Mouse (Mus musculus): Measurements from ENCODE around the gene Gm28048. TPM values are rescaled to one million over a fixed set of nuclear protein-coding genes. Genes with fewer than 3 reads are reported as not detected.
A peak's percentile ranks its signal among the peaks of the same experiment; 100 is the strongest.

The Gm28048 gene
- polyA plus RNA-seq, 1 experiment from 2014 or later: 6.8 TPM

GRCm38 (mm10) chr11:23008824-23009200 lies 26.9 kb upstream of the Gm28048 start:
- peaks cover 16% of the 10 kb centered on the region for H3K36me3 ChIP-seq
- peak overlapping the region; percentile 83 for H3K9ac ChIP-seq
- H3K4me1 ChIP-seq (replicated peaks): peaks cover 15% of the 10 kb centered on the region
- no peaks in the 10 kb centered on the region for H3K9me3 ChIP-seq (replicated peaks)
- peak overlapping the region; percentile 68 for H3K4me3 ChIP-seq (replicated peaks)
- no peaks in the 10 kb centered on the region for H3K27me3 ChIP-seq
- peak overlapping the region; percentile 90 for H3K4me2 ChIP-seq
- no peak for ATAC-seq (ENCODE audit: low read depth)
- H3K27ac ChIP-seq: no peak overlapping the region
- WGBS (ENCODE audit: insufficient replicate concordance): 23% methylated on average over 4 of the region's 4 CpGs
- no peak for DNase-seq

GRCm38 (mm10) chr11:23008181-23008823 lies 26.4 kb upstream of the Gm28048 start:
- ATAC-seq (ENCODE audit: low read depth) (peak; percentile 82), DNase-seq (peak; percentile 75)
- Histone ChIP-seq H3K9ac (peak overlapping the region; percentile 83), H3K36me3 (peaks cover 21% of the 10 kb centered on the region), H3K27me3 (no peaks in the 10 kb centered on the region), H3K9me3 (replicated peaks) (no peaks in the 10 kb centered on the region), H3K4me3 (replicated peaks) (peak overlapping the region; percentile 68), H3K4me1 (replicated peaks) (peaks cover 15% of the 10 kb centered on the region), H3K27ac (peak overlapping the region; percentile 94), H3K4me2 (peak overlapping the region; percentile 90)
- under 1% methylated on average over 40 of the region's 40 CpGs for WGBS (ENCODE audit: insufficient replicate concordance)

- Histone ChIP-seq H3K4me2 (peak within 1 kb of the TSS; percentile 90), H3K9me3 (replicated peaks) (no peaks in the 10 kb centered on the region), H3K27me3 (no peaks in the 10 kb centered on the region), H3K9ac (peak within 1 kb of the TSS; percentile 83), H3K4me1 (replicated peaks) (peaks cover 15% of the 10 kb centered on the region), H3K27ac (peak within 1 kb of the TSS; percentile 94), H3K4me3 (replicated peaks) (peak within 1 kb of the TSS; percentile 68), H3K36me3 (peaks cover 23% of the 10 kb centered on the region)
- peak; percentile 95 for ATAC-seq (ENCODE audit: low read depth)
- WGBS (ENCODE audit: insufficient replicate concordance): under 1% methylated on average over 22 of the region's 22 CpGs
- DNase-seq: peak; percentile 82
Observed at GRCm38 (mm10) chr11:23007481-23008180, 25.7 kb upstream of the Gm28048 start, which contains the start of gene Fam161a. Fam161a (plus strand) TSS chr11:23007531.

- ATAC-seq (ENCODE audit: low read depth) (peak; percentile 60), DNase-seq (no peak)
- H3K4me3 ChIP-seq (replicated peaks): peak overlapping the region; percentile 68
- H3K4me1 ChIP-seq (replicated peaks): peaks cover 15% of the 10 kb centered on the region
- WGBS (ENCODE audit: insufficient replicate concordance): 3% methylated on average over 6 of the region's 6 CpGs
- peak overlapping the region; percentile 94 for H3K27ac ChIP-seq
- H3K9me3 ChIP-seq (replicated peaks): no peaks in the 10 kb centered on the region
- peak overlapping the region; percentile 83 for H3K9ac ChIP-seq
- H3K36me3 ChIP-seq: peaks cover 28% of the 10 kb centered on the region
- no peaks in the 10 kb centered on the region for H3K27me3 ChIP-seq
- peak overlapping the region; percentile 90 for H3K4me2 ChIP-seq
Observed at GRCm38 (mm10) chr11:23007166-23007480, 25.2 kb upstream of the Gm28048 start.

- peaks cover 15% of the 10 kb centered on the region for H3K4me1 ChIP-seq (replicated peaks)
- no peak overlapping the region for H3K4me3 ChIP-seq (replicated peaks)
- no peak overlapping the region for H3K4me2 ChIP-seq
- 76% methylated on average over 1 of the region's 1 CpGs for WGBS (ENCODE audit: insufficient replicate concordance)
- no peaks in the 10 kb centered on the region for H3K27me3 ChIP-seq
- 0 out of 2 replicates have a peak overlapping the region, but pooled peaks have one; percentile 9 for H3K27ac ChIP-seq
- no peak for DNase-seq
- H3K36me3 ChIP-seq: peaks cover 44% of the 10 kb centered on the region
- no peak overlapping the region for H3K9ac ChIP-seq
- H3K9me3 ChIP-seq (replicated peaks): no peaks in the 10 kb centered on the region
- no peak for ATAC-seq (ENCODE audit: low read depth)
Observed at GRCm38 (mm10) chr11:23005276-23005675, 23.4 kb upstream of the Gm28048 start.

GRCm38 (mm10) chr11:22998308-22998707 lies 16.4 kb upstream of the Gm28048 start:
- Histone ChIP-seq H3K27me3 (no peaks in the 10 kb centered on the region), H3K9me3 (replicated peaks) (no peaks in the 10 kb centered on the region), H3K4me3 (replicated peaks) (no peak overlapping the region), H3K4me1 (replicated peaks) (peaks cover 22% of the 10 kb centered on the region), H3K36me3 (peaks cover 84% of the 10 kb centered on the region), H3K4me2 (peak overlapping the region; percentile 37), H3K27ac (peak overlapping the region; percentile 69), H3K9ac (peak overlapping the region; percentile 31; the same call in 1 of the 2 replicates)
- peak; percentile 24 for DNase-seq
- peak; percentile 99 for ATAC-seq (ENCODE audit: low read depth)
- WGBS (ENCODE audit: insufficient replicate concordance): 31% methylated on average over 1 of the region's 1 CpGs

GRCm38 (mm10) chr11:22995461-22995860 lies 13.6 kb upstream of the Gm28048 start:
- 86% methylated on average over 4 of the region's 4 CpGs for WGBS (ENCODE audit: insufficient replicate concordance)
- no peak for ATAC-seq (ENCODE audit: low read depth)
- peaks cover 38% of the 10 kb centered on the region for H3K4me1 ChIP-seq (replicated peaks)
- no peak overlapping the region for H3K4me2 ChIP-seq
- H3K27me3 ChIP-seq: no peaks in the 10 kb centered on the region
- H3K27ac ChIP-seq: no peak overlapping the region
- H3K4me3 ChIP-seq (replicated peaks): no peak overlapping the region
- H3K36me3 ChIP-seq: peaks cover 63% of the 10 kb centered on the region
- H3K9ac ChIP-seq: no peak overlapping the region
- DNase-seq: no peak
- no peaks in the 10 kb centered on the region for H3K9me3 ChIP-seq (replicated peaks)

GRCm38 (mm10) chr11:22994271-22994670 lies 12.4 kb upstream of the Gm28048 start:
- Histone ChIP-seq H3K4me1 (replicated peaks) (peaks cover 45% of the 10 kb centered on the region), H3K27me3 (no peaks in the 10 kb centered on the region), H3K9ac (no peak overlapping the region), H3K36me3 (peaks cover 52% of the 10 kb centered on the region), H3K4me3 (replicated peaks) (no peak overlapping the region), H3K4me2 (no peak overlapping the region), H3K9me3 (replicated peaks) (no peaks in the 10 kb centered on the region), H3K27ac (no peak overlapping the region)
- WGBS (ENCODE audit: insufficient replicate concordance): 94% methylated on average over 2 of the region's 2 CpGs
- ATAC-seq (ENCODE audit: low read depth): no peak
- DNase-seq: no peak

GRCm38 (mm10) chr11:22991218-22991835 lies 9.4 kb upstream of the Gm28048 start:
- Histone ChIP-seq H3K4me2 (peak overlapping the region; percentile 88), H3K27ac (peak overlapping the region; percentile 85)
- 5% methylated on average over 14 of the region's 14 CpGs for WGBS (ENCODE audit: insufficient replicate concordance)

GRCm38 (mm10) chr11:22990393-22991126 lies 8.7 kb upstream of the Gm28048 start, which contains the start of gene Cct4:
Cct4 (plus strand) TSS chr11:22990519.
- under 1% methylated on average over 66 of the region's 66 CpGs for WGBS (ENCODE audit: insufficient replicate concordance)
- ATAC-seq (ENCODE audit: low read depth) (peak; percentile 96), DNase-seq (peak; percentile 88)

More at GRCm38 (mm10) chr11:22991218-22991835, 9.4 kb upstream of the Gm28048 start:
- ATAC-seq (ENCODE audit: low read depth) (no peak), DNase-seq (no peak)
- Histone ChIP-seq H3K9me3 (replicated peaks) (no peaks in the 10 kb centered on the region), H3K9ac (peak overlapping the region; percentile 83), H3K27me3 (no peaks in the 10 kb centered on the region), H3K36me3 (peaks cover 28% of the 10 kb centered on the region), H3K4me3 (replicated peaks) (peak overlapping the region; percentile 91), H3K4me1 (replicated peaks) (peaks cover 24% of the 10 kb centered on the region)

GRCm38 (mm10) chr11:22989786-22990185 lies 7.9 kb upstream of the Gm28048 start:
- H3K27ac ChIP-seq: peak overlapping the region; percentile 85
- H3K9me3 ChIP-seq (replicated peaks): no peaks in the 10 kb centered on the region
- DNase-seq: no peak
- peaks cover 14% of the 10 kb centered on the region for H3K36me3 ChIP-seq
- no peaks in the 10 kb centered on the region for H3K27me3 ChIP-seq
- peak overlapping the region; percentile 88 for H3K4me2 ChIP-seq
- 55% methylated on average over 1 of the region's 1 CpGs for WGBS (ENCODE audit: insufficient replicate concordance)
- H3K4me1 ChIP-seq (replicated peaks): peaks cover 24% of the 10 kb centered on the region
- peak overlapping the region; percentile 91 for H3K4me3 ChIP-seq (replicated peaks)
- ATAC-seq (ENCODE audit: low read depth): peak; percentile 10; the same call in 1 of the 2 replicates
- H3K9ac ChIP-seq: peak overlapping the region; percentile 83

More at GRCm38 (mm10) chr11:22990393-22991126, 8.7 kb upstream of the Gm28048 start, which contains the start of gene Cct4:
- peak within 1 kb of the TSS; percentile 91 for H3K4me3 ChIP-seq (replicated peaks)
- H3K9ac ChIP-seq: peak within 1 kb of the TSS; percentile 83
- peak within 1 kb of the TSS; percentile 85 for H3K27ac ChIP-seq
- H3K36me3 ChIP-seq: peaks cover 22% of the 10 kb centered on the region
- H3K9me3 ChIP-seq (replicated peaks): no peaks in the 10 kb centered on the region
- no peaks in the 10 kb centered on the region for H3K27me3 ChIP-seq
- peak within 1 kb of the TSS; percentile 88 for H3K4me2 ChIP-seq
- peaks cover 24% of the 10 kb centered on the region for H3K4me1 ChIP-seq (replicated peaks)

Data from liver, embryonic 13.5 days (tissue).